Mouse (Mus musculus): Measurements from ENCODE around the gene Ttc5.
"Not testable (repeated sequence)": the region's sequence is repeated elsewhere in the genome, so short reads cannot be mapped to it uniquely, and the experiment has no call there.

The Ttc5 gene

DNA sequence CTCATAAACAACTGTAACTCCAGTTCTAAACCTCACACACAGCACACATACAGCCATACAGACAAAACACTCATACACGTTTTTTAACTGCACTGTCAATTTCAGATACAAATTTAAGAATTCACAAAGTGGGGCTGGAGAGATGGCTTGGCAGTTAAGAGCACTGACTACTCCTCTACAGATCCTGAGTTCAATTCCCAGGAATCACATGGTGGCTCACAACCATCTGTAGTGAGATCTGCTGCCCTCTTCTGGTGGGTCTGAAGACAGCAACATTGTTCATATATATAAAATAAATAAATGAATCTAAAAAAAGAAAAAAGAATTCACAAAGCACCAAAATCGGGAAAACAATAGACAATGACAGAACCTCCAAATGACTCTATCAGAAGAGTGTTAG, 14.0 kb downstream of the Ttc5 start:
- DNase-seq (ENCODE audit: low spot score) = no peak

DNA sequence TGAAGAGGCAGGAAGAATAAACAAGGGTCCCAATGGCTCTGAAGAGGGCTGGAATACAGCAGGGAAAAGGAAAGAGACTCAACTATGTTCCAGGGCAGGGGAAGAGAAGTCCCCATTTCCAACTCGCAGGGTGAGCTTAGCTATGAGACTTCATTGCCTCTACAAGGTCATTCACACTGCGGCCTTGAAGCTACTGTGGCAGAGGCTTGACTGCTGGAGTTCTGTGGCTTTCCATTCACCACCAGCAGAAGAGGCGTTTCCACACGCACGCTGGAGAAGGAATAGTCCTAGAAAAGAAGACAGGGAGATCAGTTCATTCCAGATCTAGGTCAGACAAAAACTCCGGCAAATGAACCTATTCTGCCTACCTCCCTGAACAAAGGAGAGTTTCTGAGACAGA, 19.6 kb downstream of the Ttc5 start:
- no peak for DNase-seq (ENCODE audit: low spot score)

DNA sequence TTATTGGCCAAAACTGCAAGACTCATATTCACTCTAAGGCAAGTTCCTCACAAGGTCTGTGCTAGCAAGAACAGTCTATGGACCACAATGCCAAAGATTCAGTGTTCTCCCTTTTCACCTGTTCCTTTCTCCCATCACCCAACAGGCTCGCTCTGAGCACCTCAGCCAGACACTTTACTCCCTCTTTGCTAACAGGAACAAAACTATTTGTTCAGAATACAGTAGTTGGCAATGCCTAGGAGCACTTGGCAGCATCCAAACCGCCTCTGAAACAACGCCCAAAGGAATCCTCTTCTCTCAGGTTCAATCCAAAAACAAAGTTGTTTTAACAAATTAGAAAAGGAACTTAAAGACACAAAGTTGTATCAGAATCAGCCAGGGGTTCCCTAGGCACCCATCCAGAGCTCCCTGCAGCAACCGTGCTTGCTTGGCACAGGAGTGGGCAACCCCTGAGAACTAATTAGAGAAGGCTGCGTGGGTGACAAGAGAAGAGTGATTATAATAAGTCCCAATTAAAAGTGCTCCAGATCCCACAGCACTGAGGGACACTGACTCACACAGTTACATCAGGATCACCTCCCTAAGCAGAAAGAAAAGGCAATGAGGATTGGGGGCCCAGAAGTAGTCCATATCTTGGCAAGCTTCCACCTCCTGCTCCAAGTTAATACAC, 26.8 kb downstream of the Ttc5 start:
- DNase-seq (ENCODE audit: low spot score) = no peak

DNA sequence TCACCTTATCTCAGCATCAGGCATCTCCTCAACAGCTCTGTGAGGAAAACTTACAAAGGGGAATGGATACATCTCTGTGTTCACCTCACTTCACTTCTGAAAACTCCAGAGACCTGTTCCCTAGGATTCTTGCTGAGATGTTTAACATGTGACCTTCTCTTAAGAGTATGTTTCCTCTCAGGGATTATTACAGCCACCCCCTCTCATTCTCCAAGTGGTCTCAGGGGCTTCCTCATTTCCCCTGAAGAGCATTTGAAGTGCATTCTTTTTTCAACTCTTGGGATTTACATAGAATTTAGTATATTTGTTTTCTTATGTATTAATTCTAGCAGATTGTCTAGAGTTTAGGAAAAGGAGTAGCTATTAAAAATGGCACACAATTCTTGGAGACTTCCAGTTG, 40.3 kb downstream of the Ttc5 start, which contains the start of gene Olfr749:
TSS of gene Olfr749 (minus strand) at position 101 of the 400 bp plus-strand sequence.
- no peak for DNase-seq (ENCODE audit: low spot score)

DNA sequence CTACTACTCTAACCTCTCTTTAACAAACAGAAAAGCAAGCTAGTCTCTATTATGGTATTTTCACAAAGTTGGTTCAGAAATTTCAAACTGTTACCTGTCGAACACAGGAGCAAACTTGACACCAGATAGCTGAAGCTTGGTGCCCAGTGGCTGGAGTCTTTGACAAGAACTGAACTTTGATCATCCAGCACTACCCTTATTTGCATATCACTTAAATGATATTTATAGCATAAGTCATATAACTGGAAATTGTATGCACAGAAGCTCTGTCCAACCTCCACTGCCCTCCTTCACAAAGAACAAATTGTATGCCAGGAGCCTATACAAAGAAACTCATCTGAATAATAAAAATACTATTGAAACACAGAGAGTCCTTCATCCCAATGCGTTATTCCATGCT, 43.7 kb downstream of the Ttc5 start:
- no peak for DNase-seq (ENCODE audit: low spot score)

DNA sequence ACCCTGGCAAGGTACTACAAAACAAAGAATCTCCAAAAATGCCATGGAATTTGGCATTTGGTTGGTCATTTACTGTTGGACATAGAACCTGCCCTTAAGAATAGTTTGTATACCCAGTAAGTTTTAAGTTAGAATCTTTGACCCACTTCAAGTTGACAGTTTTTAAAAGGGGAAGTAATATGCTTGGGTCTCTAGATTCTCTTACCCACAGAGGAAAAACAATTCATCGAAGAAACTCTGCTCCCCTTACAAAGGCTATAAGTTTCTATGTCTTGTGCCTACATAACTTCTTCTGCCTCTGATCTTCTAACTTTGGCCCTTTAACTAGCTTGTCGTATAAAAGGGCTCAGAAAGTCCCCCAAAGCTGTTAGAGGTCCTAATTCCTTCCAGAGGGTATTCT, 45.0 kb downstream of the Ttc5 start:
- DNase-seq (ENCODE audit: low spot score) = no peak

DNA sequence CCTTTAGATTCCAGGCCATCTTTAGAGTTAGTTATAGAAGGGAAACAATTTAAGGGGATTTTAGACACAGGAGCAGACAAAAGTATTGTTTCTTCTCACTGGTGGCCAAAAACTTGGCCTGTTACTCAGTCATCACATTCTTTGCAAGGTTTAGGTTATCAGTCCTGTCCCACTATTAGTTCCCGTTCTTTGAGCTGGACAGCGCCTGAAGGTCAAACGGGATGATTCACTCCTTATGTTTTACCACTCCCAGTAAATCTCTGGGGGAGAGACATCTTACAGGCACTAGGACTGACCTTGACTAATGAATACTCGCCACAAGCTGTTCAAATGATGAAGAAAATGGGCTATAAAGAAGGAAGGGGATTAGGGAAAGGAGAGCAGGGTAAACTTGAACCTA, 62.9 kb downstream of the Ttc5 start:
- DNase-seq (ENCODE audit: low spot score) = not testable (repeated sequence)

DNA sequence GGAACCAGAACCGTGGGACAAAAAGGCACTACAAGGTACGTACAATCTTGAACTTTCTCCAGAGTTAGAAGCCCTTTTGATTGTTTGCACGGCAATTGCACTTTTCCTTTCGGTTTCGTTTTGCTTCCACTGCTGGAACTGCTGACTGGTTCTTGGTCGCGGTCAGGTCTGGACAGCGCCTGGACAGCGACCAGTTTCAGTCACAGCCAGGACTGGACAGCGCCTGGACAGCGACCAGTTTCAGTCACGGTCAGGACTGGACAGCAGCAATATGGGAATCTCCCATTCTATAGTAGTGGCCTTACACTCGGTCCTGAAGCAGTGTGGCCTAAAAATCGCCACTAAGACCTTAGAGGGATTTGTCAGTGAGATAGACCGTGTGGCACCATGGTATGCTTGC, 65.4 kb downstream of the Ttc5 start:
- not testable (repeated sequence) for DNase-seq (ENCODE audit: low spot score)

Data from lung, postnatal 25 days (tissue).